Mouse (Mus musculus): ENCODE data around the gene Slc38a3.

Slc38a3 gene

GRCm38 (mm10) chr9:107695441-107696105 lies 26.2 kb upstream of the Slc38a3 start:
- no peak for DNase-seq (ENCODE audit: low read depth, low spot score)

DNA sequence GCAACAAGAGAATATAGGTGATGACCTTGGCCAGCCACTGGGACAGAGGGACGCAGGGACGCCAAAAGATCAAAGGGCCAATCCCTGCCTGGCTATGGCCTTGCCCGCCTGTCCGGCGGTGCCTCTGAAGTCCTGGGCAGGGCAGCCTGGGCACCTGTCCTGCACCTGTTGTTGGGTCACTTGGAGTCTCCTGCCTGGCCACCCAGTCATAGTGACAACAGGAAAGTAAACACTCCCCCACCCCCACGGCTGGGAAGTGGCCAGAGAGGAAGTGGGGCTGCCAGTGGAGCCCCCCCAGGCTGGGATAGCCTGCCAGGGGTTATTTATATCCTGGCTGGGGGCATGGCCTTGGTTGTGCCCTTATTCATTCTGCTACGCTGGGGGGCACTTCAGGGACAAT lies 25.3 kb upstream of the Slc38a3 start:
- no peak for DNase-seq (ENCODE audit: low read depth, low spot score)

DNA sequence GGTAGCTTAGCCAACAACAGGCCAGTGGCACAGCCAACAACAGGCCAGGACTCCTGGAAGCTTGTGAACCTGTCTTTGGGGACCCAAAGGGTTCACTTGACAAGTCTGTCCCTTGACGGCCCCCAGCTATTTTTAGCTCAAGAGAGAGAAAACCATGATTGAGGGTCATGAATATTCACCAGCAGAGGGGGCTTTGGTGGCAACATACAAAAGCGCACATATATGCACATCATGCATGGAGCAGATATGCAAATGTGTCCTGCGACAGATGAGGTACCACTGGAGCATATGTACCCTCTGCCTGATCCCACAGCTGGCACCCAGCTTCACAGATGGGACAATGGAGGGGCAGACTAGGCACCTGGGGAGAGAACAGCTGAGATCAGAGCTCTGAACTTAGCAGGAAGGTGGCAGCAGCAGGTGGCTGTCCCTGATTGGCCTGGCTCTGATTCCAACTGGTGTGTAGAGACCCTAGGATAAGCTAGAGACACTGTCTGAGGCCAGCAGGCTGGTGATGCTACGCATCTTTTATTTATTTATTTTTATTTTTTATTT lies 24.2 kb upstream of the Slc38a3 start:
- DNase-seq (ENCODE audit: low read depth, low spot score): no peak

GRCm38 (mm10) chr9:107692785-107693184 lies 23.5 kb upstream of the Slc38a3 start:
- no peak for DNase-seq (ENCODE audit: low read depth, low spot score)

DNA sequence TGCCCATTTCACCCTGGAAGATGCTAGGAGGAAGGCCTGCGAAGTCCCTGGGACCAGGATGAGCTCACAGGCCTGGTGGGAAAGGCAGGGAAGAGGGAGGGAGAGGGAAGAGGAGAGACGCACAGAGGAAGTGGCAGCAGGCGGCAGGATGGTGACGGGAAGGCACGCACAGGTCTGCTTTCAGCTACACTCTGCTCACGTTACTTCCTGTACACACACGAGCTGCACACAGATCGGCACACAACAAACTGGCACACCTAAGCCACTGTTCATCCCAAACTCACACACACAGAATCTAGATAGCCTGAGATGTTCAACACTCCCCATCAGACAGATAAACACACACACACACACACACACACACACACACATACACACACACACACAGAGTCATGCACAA lies 21.1 kb upstream of the Slc38a3 start:
- peak; percentile 43 for DNase-seq (ENCODE audit: low read depth, low spot score)

DNA sequence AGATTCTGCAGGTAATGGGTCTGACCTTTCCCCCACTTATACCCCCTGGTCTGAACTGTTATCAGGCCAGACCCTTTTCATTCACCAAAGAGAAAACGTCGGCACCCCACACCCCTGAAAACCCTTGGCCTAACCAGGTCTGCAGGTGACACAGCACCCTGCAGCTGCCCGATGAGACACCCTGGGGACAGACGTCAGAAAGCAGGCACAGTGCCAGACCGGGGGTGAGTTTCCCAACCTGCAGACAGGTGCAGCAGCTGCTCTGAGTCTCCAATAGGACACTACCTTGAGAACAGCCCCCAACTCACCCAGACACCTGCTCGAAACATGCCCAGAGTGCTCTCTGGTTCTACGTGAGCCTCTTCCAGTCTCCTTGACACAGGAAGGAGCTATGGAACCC lies 19.6 kb upstream of the Slc38a3 start:
- DNase-seq (ENCODE audit: low read depth, low spot score): no peak

DNA sequence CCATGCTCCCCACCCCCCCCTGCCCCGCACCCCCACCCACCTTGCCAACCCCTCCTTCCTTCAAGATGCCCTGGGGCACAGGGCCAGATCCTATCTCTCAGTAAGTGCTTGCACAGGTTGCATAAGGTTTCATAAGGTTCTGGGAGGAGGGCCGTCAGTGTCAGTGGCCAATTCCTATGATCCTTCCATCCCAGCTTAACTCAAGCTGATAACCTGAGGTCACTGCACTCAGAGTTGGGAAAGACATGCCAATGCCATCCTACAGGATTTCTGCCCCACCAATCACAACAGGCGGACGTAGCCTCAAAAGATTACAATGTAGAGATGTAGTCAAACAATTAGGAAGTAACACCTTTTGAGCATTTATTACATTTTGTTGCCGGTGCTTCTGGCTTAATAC lies 19.1 kb upstream of the Slc38a3 start:
- DNase-seq (ENCODE audit: low read depth, low spot score): no peak

DNA sequence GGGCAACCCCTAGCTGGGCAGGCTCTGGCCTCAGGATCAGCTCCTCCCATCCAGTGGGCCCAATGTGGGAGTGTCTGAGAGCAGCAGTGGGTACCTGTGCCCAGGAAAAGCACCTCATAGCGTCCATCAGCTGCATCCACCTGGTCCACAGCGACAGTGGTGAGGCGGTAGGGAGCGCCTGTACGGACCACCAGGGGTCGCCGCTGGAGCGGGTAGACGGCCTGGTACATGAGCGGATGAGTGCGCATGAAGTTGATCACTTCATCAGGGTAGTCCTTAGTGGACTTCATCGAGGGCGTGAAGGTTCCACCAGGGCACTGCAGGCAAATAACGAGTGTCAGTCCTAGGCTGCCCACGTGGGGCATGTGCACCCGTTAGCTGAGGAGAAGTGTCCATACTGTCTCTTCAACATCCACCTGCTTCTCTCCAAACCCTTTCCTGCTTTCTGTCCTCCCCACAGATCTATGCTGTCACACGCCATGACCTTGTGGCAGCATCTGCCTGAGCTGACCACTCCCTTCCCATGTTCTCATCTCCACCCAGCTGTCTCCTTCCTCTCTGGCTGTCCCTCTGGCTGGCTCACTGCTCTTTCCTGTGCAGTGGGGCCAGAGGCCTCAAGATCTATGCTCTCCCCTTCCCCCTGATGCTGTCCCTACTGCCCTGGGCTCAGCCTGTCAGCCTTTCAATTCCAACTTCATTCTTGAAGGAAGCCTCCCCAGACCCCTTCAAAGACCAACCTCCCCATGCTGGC lies 16.1 kb upstream of the Slc38a3 start:
- DNase-seq (ENCODE audit: low read depth, low spot score): peak; percentile 60

- no peak for DNase-seq (ENCODE audit: low read depth, low spot score)
Measured at GRCm38 (mm10) chr9:107682405-107682804, 13.1 kb upstream of the Slc38a3 start.

DNA sequence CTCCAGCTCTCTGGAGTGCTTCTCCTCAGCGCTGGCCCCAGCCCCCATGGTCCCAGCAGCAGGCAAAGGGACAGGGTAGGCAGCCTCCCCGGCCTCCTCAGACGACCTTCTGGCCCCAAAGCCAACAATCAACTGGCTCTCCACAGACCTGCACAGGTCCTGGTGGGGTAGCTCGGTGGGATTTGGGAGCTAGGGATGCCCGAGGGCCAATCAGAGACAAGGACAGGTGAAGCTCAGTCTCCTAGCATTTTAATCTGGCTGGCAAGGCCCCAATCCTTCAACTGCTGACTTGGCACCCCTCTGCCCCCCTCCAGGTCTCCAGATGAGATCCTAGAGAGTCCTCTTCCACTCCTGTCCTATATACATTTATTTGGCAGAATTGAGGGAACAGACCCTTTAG lies 10.2 kb upstream of the Slc38a3 start, which contains the start of gene Gnat1:
TSS of gene Gnat1 (minus strand) at position 212 of the 400 bp plus-strand sequence.
- DNase-seq (ENCODE audit: low read depth, low spot score): no peak

GRCm38 (mm10) chr9:107678861-107679260 lies 9.5 kb upstream of the Slc38a3 start:
- no peak for DNase-seq (ENCODE audit: low read depth, low spot score)

DNA sequence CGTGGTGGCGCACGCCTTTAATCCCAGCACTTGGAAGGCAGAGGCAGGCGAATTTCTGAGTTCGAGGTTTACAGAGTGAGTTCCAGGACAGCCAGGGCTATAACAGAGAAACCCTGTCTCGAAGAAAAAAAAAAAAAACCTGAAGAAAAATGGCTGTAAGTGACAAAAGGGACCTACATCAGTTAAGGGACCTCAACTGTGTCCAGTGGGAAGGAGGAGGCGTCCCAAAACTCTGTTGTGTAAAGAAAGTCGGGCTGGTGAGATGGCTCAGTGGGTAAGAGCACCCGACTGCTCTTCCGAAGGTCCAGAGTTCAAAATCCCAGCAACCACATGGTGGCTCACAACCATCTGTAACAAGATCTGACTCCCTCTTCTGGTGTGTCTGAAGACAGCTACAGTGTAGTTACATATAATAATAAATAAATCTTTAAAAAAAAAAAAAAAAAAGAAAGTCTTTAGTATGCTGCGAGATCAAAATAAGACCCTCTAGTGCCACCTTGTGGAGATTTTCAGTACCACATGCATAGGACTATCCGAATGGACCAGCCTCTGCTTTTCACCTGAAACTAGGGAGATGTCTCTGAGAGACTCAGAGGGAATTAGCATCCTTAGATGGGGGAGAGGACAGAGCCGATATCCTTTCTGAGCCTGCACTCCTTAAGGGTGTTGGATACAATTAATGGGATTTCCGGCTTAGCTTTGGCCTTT lies 8.6 kb upstream of the Slc38a3 start:
- DNase-seq (ENCODE audit: low read depth, low spot score): peak; percentile 83

DNA sequence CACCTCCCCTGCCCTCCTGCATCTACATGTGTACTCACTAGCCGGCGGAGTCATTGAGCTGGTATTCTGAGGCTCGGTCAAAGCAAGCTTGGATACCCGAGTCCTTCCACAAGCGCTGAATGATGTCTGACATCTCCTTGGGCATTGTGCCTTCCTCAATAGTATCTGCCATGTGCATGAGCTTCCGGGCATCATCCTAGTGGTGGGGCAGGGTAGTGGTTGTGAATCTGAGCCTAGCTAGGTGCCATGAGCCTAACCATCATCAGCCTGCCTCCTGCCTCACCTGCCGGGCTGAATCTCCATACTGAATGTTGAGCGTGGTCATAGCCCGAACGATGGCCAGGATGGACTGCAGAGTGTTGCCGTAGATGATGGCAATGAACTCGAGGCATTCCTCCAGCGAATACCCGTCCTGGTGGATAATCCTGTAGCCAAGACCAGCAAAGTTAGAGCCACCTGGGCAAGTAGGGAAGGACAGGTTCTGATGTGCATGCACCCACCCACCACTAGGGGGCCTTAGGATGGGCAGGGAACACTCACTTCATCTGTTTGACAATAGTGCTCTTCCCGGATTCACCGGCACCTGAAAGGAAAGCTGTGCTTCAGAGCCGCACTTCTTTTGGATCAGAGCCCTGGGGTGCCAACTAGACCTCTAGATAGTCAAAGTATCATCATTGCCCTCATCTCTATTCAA lies 7.9 kb upstream of the Slc38a3 start:
- peak; percentile 71 for DNase-seq (ENCODE audit: low read depth, low spot score)

DNA sequence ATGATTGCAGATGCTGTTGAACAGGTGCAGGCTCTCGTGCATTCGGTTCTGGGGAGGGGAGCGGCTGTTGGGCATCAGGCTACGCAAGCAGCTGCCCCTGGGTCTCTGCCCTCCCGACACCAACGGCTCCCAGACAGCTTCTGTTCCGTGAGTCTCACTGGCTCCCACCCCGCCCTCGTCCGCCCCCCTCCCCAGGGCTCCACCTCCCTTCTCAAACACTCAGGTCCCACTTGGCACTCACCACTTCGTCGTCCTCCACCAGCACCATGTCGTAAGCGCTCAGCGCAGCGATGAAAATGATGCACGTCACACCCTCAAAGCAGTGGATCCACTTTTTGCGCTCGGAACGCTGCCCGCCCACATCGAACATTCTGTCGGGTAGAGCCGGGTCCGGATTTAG lies 7.0 kb upstream of the Slc38a3 start:
- DNase-seq (ENCODE audit: low read depth, low spot score): peak; percentile 64

DNA sequence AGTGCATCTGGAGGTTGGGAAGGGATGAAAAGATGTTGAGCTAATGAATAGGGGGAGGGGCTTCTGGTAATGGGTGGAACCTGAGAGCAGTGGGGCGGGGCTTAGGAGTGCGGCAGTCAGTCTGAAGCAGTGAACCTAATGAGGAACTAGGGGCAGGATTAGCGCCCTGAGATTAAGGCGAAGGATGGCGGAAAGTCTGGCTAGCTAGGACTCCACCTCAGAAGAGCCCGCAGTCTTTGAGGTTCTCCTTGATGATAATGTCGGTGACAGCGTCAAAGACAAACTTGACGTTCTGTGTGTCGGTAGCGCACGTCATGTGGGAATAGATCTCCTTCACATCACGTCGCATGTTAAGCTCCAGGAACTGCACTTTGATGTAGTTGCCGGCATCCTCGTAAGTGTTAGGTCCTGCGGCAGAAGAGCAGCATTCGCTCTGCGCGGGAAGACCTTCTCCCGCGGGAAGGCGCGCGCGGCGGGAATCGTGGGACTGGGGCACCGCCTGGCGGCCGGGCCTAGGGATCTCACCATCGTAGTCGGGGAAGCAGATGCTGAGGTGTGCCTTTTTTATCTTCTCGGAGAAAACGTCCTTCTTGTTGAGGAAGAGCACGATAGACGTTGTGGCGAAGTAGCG lies 6.5 kb upstream of the Slc38a3 start:
- peak; percentile 86 for DNase-seq (ENCODE audit: low read depth, low spot score)

DNA sequence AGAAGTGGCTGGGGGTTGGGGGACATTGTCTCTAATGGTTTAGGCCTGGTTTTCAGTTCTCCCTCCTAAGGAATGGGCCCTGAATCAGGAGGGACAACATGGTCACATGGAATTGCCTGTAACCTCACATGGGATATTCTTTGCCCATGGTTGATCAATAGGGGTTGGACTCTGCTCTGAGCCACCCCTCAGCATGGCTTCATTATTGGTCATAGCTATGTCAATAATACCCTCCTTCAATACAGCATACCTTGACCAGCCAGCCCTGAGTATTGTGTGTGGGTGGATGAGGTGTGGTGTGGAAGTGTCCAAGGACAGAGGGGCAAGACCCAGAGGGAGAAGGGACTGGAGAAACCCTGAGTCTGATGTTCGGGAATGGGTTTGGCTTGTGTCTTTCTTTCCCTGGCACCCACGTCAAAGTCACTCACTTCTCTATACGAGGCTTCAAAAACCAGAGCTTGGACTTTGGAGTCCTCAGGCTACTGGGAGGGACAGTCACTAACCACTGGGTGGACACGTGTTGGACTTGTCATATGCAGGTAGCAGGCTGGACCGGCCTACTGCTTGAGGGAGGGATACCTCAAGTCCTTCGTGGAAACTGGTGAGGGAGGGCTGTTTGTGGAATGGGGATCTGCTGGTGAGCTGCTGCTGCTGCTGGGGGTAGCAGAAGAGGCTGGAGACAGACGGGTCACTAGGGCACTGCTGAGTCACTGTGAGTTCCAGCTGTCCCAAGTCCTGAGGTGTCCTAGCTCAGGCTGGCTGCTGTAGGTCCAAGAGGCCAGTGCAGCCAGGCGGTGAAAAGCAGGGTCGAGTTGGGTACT lies 5.5 kb upstream of the Slc38a3 start:
- no peak for DNase-seq (ENCODE audit: low read depth, low spot score)

- DNase-seq (ENCODE audit: low read depth, low spot score): no peak
Measured at GRCm38 (mm10) chr9:107670259-107670658, 929 bp upstream of the Slc38a3 start.

DNA sequence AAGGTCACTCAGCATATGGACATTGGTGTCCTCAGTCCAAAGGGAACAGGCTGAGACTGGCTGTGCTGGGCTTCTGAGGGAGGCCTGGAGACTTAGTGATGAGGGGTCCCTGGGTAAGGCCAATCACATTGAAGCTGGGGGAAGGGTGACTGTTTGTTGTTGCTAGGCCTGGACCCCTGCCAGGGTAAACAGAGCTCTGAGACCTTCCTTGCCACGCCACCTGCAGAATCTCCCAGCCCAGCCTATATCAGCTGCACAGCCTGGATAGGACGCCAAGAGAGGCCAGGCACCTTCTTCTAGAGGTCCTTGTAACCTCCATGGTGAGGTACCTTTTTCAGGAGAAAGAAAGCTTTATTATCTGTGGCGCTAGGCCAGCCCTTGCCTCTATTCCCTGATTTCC lies 414 bp downstream of the Slc38a3 start:
- no peak for DNase-seq (ENCODE audit: low read depth, low spot score)

DNA sequence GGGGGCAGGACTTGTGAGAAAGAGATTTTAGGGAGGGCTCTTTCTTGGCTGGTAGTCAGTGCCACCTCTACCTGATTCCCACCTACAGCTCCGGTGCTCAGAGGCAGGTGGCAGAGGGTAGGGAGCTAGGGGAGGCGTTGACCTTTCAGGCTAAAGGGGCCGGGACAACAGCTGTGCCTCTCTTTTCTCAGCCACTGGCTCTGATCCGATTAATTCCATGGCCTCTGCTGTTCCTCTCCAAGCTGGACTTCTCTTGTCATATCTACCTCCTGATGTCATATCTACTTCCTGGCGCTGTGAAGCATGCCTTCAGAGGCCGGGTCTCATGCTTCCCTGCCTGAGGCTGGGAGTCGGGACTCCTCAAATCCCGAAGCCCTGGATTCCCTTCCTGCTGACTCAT lies 1.3 kb downstream of the Slc38a3 start:
- no peak for DNase-seq (ENCODE audit: low read depth, low spot score)

- DNase-seq (ENCODE audit: low read depth, low spot score): no peak
Measured at GRCm38 (mm10) chr9:107667219-107667618, 2.1 kb downstream of the Slc38a3 start.

Measured in CD4-positive helper T cell, adult 2 months (primary cell).